Mouse (Mus musculus) kidney, postnatal 36 days (tissue): ENCODE measurements around the gene Ndufa4l2.
A peak's percentile ranks its signal among the peaks of the same experiment; 100 is the strongest.

Source experiments
- DNase-seq, 2 experiments: peaks; one replicate each; pipeline ENCODE4 v3.0.0; 2021 to 2022; ENCODE audit warnings: mixed read lengths in 2 of 2

The Ndufa4l2 gene

GRCm38 (mm10) chr10:127514764-127515163 is at the start of gene Ndufa4l2:
Ndufa4l2 (plus strand) TSS chr10:127514967.
- peak in 1 of 2 experiments; percentile 49 for DNase-seq

- peak; percentile 8 to 25 for DNase-seq
Observed at GRCm38 (mm10) chr10:127471281-127471988, 43.3 kb upstream of the Ndufa4l2 start.

GRCm38 (mm10) chr10:127472722-127473121 is 42.0 kb upstream of the Ndufa4l2 start:
- DNase-seq, result no peak

GRCm38 (mm10) chr10:127475175-127475574 is 39.6 kb upstream of the Ndufa4l2 start:
- no peak for DNase-seq

GRCm38 (mm10) chr10:127476541-127476940 is 38.2 kb upstream of the Ndufa4l2 start:
- no peak for DNase-seq

GRCm38 (mm10) chr10:127477301-127477700 is 37.5 kb upstream of the Ndufa4l2 start:
- no peak for DNase-seq

- DNase-seq, result peak; percentile 26 to 52
Observed at GRCm38 (mm10) chr10:127479131-127479530, 35.6 kb upstream of the Ndufa4l2 start.

GRCm38 (mm10) chr10:127480833-127481813 is 33.6 kb upstream of the Ndufa4l2 start:
- peak; percentile 62 to 66 for DNase-seq

- DNase-seq, result no peak
Observed at GRCm38 (mm10) chr10:127485235-127485634, 29.5 kb upstream of the Ndufa4l2 start.

GRCm38 (mm10) chr10:127488856-127489255 is 25.9 kb upstream of the Ndufa4l2 start:
- no peak for DNase-seq

- DNase-seq, result no peak
Observed at GRCm38 (mm10) chr10:127490160-127491127, 24.3 kb upstream of the Ndufa4l2 start.

GRCm38 (mm10) chr10:127491128-127491512 is 23.6 kb upstream of the Ndufa4l2 start:
- no peak for DNase-seq

GRCm38 (mm10) chr10:127492118-127492517 is 22.6 kb upstream of the Ndufa4l2 start:
- DNase-seq, result no peak

- no peak for DNase-seq
Observed at GRCm38 (mm10) chr10:127496156-127496555, 18.6 kb upstream of the Ndufa4l2 start.

- DNase-seq, result no peak
Observed at GRCm38 (mm10) chr10:127499516-127499915, 15.3 kb upstream of the Ndufa4l2 start.

- no peak for DNase-seq
Observed at GRCm38 (mm10) chr10:127500042-127500441, 14.7 kb upstream of the Ndufa4l2 start.

- DNase-seq, result no peak
Observed at GRCm38 (mm10) chr10:127500894-127501893, 13.6 kb upstream of the Ndufa4l2 start, which contains the start of gene Stac3. Stac3 (plus strand) TSS chr10:127501686.

- peak; percentile 71 to 91 for DNase-seq
Observed at GRCm38 (mm10) chr10:127508239-127508638, 6.5 kb upstream of the Ndufa4l2 start.

GRCm38 (mm10) chr10:127509051-127509836 is 5.5 kb upstream of the Ndufa4l2 start:
- DNase-seq, result peak; percentile 83 to 93
